Mouse (Mus musculus): ENCODE results near the gene Lipe.
A peak's percentile ranks its signal among the peaks of the same experiment; 100 is the strongest.
"Not testable (repeated sequence)": the region's sequence is repeated elsewhere in the genome, so short reads cannot be mapped to it uniquely, and the experiment has no call there.

Lipe gene

DNA sequence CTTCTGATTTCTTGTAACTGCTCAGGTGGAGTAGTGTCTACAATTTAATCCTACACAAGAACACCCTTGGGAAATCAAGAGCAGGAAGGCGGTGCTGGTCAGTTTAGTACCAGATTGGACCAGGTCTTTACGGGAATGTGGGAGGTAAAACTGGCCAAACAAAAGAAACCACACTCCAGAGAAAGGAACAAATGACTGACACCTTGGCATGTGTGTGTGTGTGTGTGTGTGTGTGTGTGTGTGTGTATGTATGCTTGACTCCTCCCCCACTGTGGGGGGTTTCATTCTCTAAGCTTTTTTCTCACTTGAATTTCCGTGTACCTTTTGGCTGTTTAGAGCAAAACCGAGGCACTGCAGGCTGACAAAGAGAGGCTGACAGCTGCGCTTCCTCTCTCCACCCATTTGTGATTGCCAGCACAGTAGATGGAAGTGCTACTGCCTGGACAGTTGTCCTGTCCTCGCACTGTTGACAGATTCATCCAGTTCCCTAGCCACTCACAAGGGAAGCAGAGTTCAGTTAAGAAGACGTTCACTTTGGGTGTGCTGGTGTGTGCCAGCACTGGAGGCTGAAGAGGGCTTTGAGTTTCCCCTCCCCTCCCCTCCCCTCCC lies 14.4 kb upstream of the Lipe start, which contains the start of gene Cxcl17:
Gene Cxcl17, minus strand, starts transcription at position 54 of the 609 bp plus-strand sequence.
- no peak for DNase-seq (ENCODE audit: low spot score in 2 of 2)

- no peak for DNase-seq (ENCODE audit: low spot score in 2 of 2)
Measured at GRCm38 (mm10) chr7:25411861-25412260, 13.4 kb upstream of the Lipe start.

DNA sequence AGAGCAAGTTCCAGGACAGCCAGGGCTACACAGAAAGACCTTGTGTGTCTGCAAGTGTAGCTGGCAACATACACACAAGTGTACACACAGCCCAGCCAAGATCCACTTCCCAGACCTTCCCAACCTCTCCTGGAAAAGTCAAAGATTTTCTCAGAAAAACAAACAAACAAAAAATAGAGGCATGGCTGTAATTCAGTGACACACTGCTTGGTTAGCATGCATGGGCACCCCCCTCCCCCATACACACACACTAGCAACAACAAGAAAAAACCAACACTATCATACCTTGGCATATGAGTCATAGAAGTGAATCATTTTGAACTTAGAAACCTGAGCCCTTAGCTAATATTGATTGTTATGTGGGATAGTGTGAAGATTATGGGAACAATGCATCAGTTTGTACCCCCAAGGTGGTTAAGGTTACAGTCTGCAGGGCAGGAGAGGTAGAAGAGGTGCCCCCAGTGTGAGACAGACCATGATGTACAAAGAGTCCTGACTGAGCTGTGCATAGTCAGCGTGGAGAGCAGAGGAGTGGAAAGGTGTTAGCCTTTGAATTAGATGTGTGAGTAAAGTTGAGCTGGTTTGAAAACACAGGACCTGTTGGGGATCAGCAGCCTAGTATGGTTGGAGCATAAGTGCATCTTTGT lies 12.6 kb upstream of the Lipe start:
- no peak for DNase-seq (ENCODE audit: low spot score in 2 of 2)

- DNase-seq (ENCODE audit: low spot score in 2 of 2) = no peak
Measured at GRCm38 (mm10) chr7:25409114-25409760, 10.7 kb upstream of the Lipe start.

- DNase-seq (ENCODE audit: low spot score in 2 of 2) = no peak
Measured at GRCm38 (mm10) chr7:25406468-25406867, 8.0 kb upstream of the Lipe start.

GRCm38 (mm10) chr7:25402671-25403101 lies 4.2 kb upstream of the Lipe start:
- peak; percentile 50 to 78 for DNase-seq (ENCODE audit: low spot score in 2 of 2)

GRCm38 (mm10) chr7:25401986-25402385 lies 3.5 kb upstream of the Lipe start:
- no peak for DNase-seq (ENCODE audit: low spot score in 2 of 2)

DNA sequence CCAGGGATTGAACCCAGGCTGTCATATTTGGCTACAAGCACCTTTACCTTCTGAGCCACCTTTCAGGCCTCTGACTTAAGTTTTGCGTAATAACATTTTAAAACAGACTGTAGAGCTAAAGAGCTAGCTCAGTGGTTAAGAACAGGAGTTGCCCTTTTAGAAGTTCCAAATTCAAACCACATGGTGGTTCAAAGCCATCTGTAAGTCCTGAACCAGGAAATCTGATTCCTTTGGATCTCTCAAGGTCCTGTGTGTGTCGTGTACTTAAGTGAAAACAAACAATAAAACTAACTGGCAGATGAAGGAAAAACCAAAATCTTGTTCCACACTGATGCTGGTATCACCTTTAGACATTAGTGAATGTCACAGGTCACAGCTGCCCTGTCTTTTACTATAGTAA lies 3.0 kb upstream of the Lipe start:
- no peak for DNase-seq (ENCODE audit: low spot score in 2 of 2)

GRCm38 (mm10) chr7:25399028-25399427 lies 518 bp upstream of the Lipe start:
- DNase-seq (ENCODE audit: low spot score in 2 of 2) = not testable (repeated sequence)

DNA sequence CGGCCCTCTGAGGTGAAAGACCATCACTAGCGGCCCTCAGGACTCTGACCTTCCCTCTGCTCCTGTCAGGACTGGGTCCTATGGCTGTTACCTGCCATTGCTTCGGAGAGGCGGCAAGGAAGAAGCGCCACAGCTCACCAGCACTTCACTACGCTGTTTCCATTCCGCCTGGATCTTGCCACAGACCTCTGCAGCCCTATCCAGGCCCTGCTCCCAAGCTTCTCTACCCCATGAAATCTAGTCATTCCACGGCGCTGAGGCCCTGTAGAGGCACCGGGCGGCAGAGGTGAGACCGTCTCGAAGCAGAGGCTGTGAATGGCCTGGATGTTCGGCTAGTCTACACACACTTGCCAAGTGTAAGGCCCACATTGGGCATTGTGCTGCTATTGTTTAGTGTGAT lies 1.9 kb downstream of the Lipe start:
- no peak for DNase-seq (ENCODE audit: low spot score in 2 of 2)

- peak; percentile 93 to 94 for DNase-seq (ENCODE audit: low spot score in 2 of 2)
Measured at GRCm38 (mm10) chr7:25395558-25396521, 2.7 kb downstream of the Lipe start.

- peak in 1 of 2 experiments; percentile 28 for DNase-seq (ENCODE audit: low spot score in 2 of 2)
Measured at GRCm38 (mm10) chr7:25395186-25395557, 3.3 kb downstream of the Lipe start.

DNA sequence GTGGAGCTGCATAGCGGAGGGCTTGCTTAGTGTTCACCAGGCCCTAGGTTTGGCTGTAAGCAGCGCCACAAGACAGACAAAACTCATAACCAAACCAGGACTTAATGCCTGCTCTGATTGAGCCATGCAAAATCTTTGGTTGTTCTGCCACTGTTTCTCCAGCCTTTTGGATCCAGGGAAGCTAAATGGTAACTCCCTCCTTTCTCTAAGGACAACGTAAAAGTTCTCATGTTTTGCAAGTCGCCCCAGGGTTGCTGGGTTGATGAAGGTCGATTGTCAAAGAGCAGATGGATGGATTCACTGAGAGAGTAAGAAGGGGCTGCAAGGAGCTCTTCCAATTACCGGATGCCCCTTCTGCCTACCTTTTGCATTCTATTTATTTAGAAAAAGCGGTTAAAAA lies 3.8 kb downstream of the Lipe start:
- DNase-seq (ENCODE audit: low spot score in 2 of 2) = no peak

GRCm38 (mm10) chr7:25393451-25394210 lies 4.9 kb downstream of the Lipe start:
- no peak for DNase-seq (ENCODE audit: low spot score in 2 of 2)

DNA sequence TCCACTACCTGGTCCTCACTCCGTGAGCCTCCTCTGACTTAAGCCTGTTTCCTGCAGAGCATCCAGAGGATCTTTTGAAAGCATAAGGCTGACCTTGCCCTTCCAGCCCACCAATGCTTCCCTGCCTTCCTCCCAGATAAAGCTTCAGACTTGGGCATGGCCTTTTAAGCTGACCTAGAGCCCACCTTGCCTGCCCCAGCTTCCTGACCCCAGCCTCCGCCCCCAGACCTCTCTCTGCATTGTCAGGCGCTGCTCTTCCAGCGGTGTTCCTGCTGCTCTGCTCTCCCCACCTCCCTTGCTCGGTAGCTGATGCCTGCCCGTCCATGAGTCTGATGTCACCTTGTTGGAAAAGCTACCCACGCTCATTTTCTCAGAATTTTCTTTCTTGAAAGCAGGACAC lies 5.7 kb downstream of the Lipe start:
- no peak for DNase-seq (ENCODE audit: low spot score in 2 of 2)

GRCm38 (mm10) chr7:25391856-25392453 lies 6.6 kb downstream of the Lipe start:
- DNase-seq (ENCODE audit: low spot score in 2 of 2) = no peak

- DNase-seq (ENCODE audit: low spot score in 2 of 2) = no peak
Measured at GRCm38 (mm10) chr7:25390986-25391385, 7.5 kb downstream of the Lipe start.

- peak; percentile 73 to 80 for DNase-seq (ENCODE audit: low spot score in 2 of 2)
Measured at GRCm38 (mm10) chr7:25390054-25390770, 8.3 kb downstream of the Lipe start.

DNA sequence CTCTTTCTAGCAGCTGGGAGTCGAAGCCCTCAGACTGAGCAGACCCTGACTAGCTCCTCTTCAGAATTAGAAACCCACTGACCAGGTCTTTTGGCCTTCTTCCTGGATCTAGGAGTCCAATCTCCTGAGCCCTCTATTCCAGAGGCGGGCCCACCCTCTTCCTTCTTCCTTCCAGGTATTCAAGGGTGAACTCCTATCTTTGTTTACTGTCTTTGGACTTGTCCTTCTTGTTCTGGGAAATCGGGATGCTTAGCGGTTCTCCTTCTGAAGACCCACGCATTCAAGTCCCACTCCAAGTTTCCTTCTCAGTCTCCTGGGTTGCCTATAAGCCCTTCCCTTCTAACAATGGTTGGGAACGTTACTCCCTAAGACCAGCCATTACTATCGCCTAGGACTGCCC lies 9.6 kb downstream of the Lipe start:
- DNase-seq (ENCODE audit: low spot score in 2 of 2) = no peak

DNA sequence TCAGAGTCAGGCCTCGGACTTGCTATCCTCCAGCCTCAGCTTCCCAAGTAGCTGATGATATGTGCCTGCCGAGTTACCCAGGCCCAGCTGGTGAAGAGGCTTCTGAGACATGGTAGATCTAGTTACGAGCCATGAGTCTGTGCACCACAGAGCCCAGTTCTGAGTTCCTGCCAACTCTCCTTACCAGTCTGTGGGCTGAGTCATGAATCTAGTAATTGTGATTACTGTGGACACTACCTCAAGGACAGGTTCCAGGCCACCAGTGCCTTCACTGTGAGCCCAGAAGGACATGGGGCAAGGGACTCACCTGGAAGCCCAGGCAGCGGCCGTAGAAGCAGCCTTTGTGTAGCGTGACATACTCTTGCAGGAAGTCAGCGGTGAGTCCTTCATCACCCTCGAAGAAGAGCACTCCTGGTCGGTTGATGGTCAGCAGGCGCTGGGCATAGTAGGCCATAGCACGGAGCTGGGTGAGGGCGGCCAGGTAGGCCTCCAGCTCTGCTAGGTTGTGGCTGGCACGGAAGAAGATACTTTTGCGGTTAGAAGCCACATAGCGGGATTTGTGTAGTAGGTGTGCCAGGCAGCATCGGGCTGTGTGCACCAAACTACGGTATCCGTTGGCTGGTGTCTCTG lies 10.6 kb downstream of the Lipe start:
- no peak for DNase-seq (ENCODE audit: low spot score in 2 of 2)

All from spleen, postnatal 4 days (tissue).